Mouse (Mus musculus) G1E (cell line): ENCODE measurements around the gene Hcfc2.

Source experiments
- CTCF ChIP-seq: IDR thresholded peaks from 2 replicates; pipeline ENCODE4 v1.5.1; 2012; ENCODE audit warnings: low read depth, low read length, inconsistent platforms, mixed read lengths
- GATA1 ChIP-seq: IDR thresholded peaks from 2 replicates; pipeline ENCODE4 v1.6.1; 2012; ENCODE audit warnings: borderline replicate concordance, low read length, inconsistent platforms, mixed read lengths
- GATA2 ChIP-seq: IDR thresholded peaks from 2 replicates; pipeline ENCODE4 v1.6.1; 2012; ENCODE audit warnings: low read depth, low read length, inconsistent platforms, borderline replicate concordance
- POLR2AphosphoS5 ChIP-seq: IDR thresholded peaks from 2 replicates; pipeline ENCODE4 v1.6.1; 2012; ENCODE audit warnings: low read depth, low read length, inconsistent platforms; ENCODE audit not compliant: insufficient replicate concordance
- TAL1 ChIP-seq: conservative IDR thresholded peaks from 2 replicates; pipeline ENCODE4 v1.6.1; 2012; ENCODE audit warnings: low read depth, low read length, inconsistent platforms, mixed read lengths

GRCm38 (mm10) chr10:82652625-82653024, 43.3 kb upstream of the Hcfc2 start:
- TF ChIP-seq CTCF, result no peak
- no peak for TF ChIP-seq TAL1
- TF ChIP-seq POLR2AphosphoS5, result no peak
- TF ChIP-seq GATA1, result no peak
- no peak for TF ChIP-seq GATA2
